Mouse (Mus musculus): ENCODE results near the gene Rps19. TPM values are rescaled to one million over a fixed set of nuclear protein-coding genes. Genes with fewer than 3 reads are reported as not detected.

Rps19 gene
- polyA plus RNA-seq, 1 experiment from 2014 or later = 1,002 TPM

Other genes with a start within 250 kb of the Rps19 start
- 0.05 TPM in 1 of 2 replicates, not detected in the other for gene Lypd3, start 247.8 kb upstream of the Rps19 start, polyA plus RNA-seq (2015; fragmentation: Nextera tagmentation; extraction: Ambion mirVana)
- gene Tex101, start 207.7 kb upstream of the Rps19 start, polyA plus RNA-seq (2015; fragmentation: Nextera tagmentation; extraction: Ambion mirVana) = not detected in 2 replicates
- not detected in 2 replicates for gene BC049730, start 175.1 kb upstream of the Rps19 start, polyA plus RNA-seq (2015; fragmentation: Nextera tagmentation; extraction: Ambion mirVana)
- gene Gm4763, start 157.5 kb upstream of the Rps19 start, polyA plus RNA-seq (2015; fragmentation: Nextera tagmentation; extraction: Ambion mirVana) = not detected in 2 replicates
- 13.6 and 18.1 TPM in 2 replicates for gene Cd177, start 124.1 kb upstream of the Rps19 start, polyA plus RNA-seq (2015; fragmentation: Nextera tagmentation; extraction: Ambion mirVana)
- gene Ceacam10, start 107.2 kb upstream of the Rps19 start, polyA plus RNA-seq (2015; fragmentation: Nextera tagmentation; extraction: Ambion mirVana) = 3.1 and 3.5 TPM in 2 replicates
- gene Gm9844, start 22.2 kb upstream of the Rps19 start, polyA plus RNA-seq (2015; fragmentation: Nextera tagmentation; extraction: Ambion mirVana) = 1.2 and 1.4 TPM in 2 replicates
- gene Lypd4, start 14.4 kb upstream of the Rps19 start, polyA plus RNA-seq (2015; fragmentation: Nextera tagmentation; extraction: Ambion mirVana) = not detected in 2 replicates
- not detected in 2 replicates for gene Dmrtc2, start 14.3 kb upstream of the Rps19 start, polyA plus RNA-seq (2015; fragmentation: Nextera tagmentation; extraction: Ambion mirVana)
- 10.5 and 13.9 TPM in 2 replicates for gene Cd79a, start 13.0 kb downstream of the Rps19 start, polyA plus RNA-seq (2015; fragmentation: Nextera tagmentation; extraction: Ambion mirVana)
- gene Arhgef1, start 18.5 kb downstream of the Rps19 start, polyA plus RNA-seq (2015; fragmentation: Nextera tagmentation; extraction: Ambion mirVana) = 35.1 and 38.0 TPM in 2 replicates
- gene Gm4881, start 60.1 kb downstream of the Rps19 start, polyA plus RNA-seq (2015; fragmentation: Nextera tagmentation; extraction: Ambion mirVana) = not detected in 2 replicates
- 56.4 and 58.7 TPM in 2 replicates for gene Rabac1, start 88.4 kb downstream of the Rps19 start, polyA plus RNA-seq (2015; fragmentation: Nextera tagmentation; extraction: Ambion mirVana)
- gene Atp1a3, start 121.6 kb downstream of the Rps19 start, polyA plus RNA-seq (2015; fragmentation: Nextera tagmentation; extraction: Ambion mirVana) = 0.95 and 1.1 TPM in 2 replicates
- 0.76 and 0.92 TPM in 2 replicates for gene Grik5, start 188.0 kb downstream of the Rps19 start, polyA plus RNA-seq (2015; fragmentation: Nextera tagmentation; extraction: Ambion mirVana)
- gene Zfp574, start 188.2 kb downstream of the Rps19 start, polyA plus RNA-seq (2015; fragmentation: Nextera tagmentation; extraction: Ambion mirVana) = 8.1 and 10.4 TPM in 2 replicates